Mouse (Mus musculus) left cerebral cortex, adult 9 months (tissue): ENCODE measurements around the gene Gm45233.
"Not testable (repeated sequence)": the region's sequence is repeated elsewhere in the genome, so short reads cannot be mapped to it uniquely, and the experiment has no call there.

Experiments
- DNase-seq, 2 experiments: peaks; one replicate each; pipeline ENCODE4 v3.0.0; 2022; ENCODE audit warnings: low spot score in 2 of 2

The Gm45233 gene

DNA sequence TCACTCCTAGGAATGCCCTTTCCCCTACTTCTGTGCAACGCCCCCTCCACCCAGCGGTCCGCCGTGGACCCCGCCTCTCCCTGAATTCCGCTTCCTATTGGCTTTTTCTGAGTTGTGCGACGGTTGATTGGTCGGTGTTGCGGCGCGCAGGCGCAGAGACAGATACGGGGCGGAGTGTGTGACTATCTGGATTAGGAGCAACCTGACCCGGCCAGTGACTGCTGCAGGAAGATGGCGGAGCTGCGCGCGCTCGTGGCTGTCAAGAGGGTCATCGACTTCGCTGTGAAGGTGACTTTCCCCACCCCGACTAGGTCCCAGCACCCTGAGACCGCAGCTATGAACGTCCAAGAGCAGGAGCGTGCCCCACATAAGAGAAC is at the start of gene Gm45233, which contains the start of gene Etfb:
Gm45233 (plus strand) TSS at position 212 of the 377 bp plus-strand sequence.
Etfb (plus strand) TSS at position 167 of the 377 bp plus-strand sequence.
- peak; percentile 91 to 94 for DNase-seq

DNA sequence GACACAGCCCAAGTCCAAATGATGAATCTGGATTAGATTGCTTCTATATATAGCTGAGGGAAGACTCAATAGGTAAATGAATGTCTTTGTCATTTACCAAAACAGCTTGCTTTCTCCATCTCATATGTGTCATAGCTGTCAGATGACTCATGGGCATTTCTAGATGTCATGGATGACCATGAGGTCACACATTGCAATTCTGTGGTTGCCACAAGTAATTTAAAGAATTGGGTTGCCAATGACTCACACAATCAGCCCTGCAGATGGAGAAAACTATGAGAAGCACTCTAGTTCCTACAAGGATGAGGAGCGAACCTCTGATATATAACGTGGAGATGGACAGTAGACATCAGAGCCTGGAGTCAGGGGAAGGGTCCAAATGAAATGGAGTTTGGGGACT is 44.4 kb upstream of the Gm45233 start:
- no peak for DNase-seq

GRCm38 (mm10) chr7:43402718-43403117 is 41.2 kb upstream of the Gm45233 start:
- DNase-seq, result no peak

DNA sequence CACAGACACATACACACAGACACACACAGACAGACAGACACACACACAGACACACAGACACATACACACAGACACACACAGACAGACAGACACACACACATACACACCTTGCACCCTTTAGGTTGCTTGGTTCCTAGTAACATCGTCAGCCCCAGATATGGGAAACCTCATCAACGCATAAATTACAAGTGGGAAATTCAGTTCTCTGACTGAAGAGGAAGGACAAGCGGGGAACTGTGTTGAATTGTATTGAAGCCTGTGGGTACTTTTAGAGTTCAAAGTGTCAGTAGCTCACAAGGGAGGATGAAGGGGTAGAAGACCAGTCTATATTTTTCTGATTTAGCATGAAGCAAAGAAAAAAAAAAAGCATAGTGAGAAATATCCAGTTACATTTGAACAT is 36.4 kb upstream of the Gm45233 start:
- DNase-seq, result no peak

DNA sequence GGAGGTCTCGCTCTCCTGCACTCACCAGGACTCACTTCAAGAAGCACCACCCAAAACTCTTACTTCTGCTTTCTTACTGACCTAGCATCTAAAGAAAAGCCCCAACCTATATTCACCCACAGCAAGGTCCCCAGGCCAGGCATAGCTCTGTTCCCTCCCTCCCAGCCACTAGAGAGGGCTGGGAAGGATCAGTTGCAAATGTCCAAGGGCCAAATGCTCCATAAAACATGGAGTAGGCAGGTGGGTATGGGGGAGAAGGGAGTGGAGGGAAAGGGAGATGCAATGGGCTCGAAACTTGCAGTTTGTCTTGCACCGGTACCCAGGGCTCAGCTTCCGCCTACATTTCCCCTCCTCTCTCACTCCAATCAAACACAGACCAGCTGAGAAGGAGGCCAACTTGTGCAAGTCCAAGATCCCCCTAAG is 35.8 kb upstream of the Gm45233 start, which contains the start of gene Siglecg:
Siglecg (plus strand) TSS at position 74 of the 423 bp plus-strand sequence.
- no peak for DNase-seq

GRCm38 (mm10) chr7:43409084-43409483 is 34.8 kb upstream of the Gm45233 start:
- no peak for DNase-seq

GRCm38 (mm10) chr7:43411724-43412123 is 32.2 kb upstream of the Gm45233 start:
- not testable (repeated sequence) for DNase-seq

DNA sequence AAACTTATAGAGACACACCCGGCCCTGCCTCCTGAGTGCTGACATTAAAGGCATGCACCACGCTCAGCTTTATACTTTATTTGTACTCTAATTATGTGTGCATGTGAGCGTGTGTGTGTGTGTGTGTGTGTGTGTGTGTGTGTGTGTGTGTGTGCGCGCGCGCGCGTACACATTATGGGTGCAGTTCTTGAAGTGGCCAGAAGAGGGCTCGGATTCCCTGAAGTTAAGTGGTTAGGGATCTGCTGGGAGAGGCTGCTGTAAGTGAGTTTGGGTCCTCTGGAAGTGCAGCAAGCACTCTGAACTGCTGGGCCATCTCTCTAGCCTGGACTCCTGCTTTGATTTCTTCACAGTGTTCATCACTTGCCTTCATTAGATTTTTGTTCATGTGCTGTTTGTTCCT is 26.6 kb upstream of the Gm45233 start:
- DNase-seq, result no peak

GRCm38 (mm10) chr7:43422995-43423617 is 20.8 kb upstream of the Gm45233 start:
- DNase-seq, result peak in 1 of 2 experiments; percentile 85

- DNase-seq, result no peak
Observed at GRCm38 (mm10) chr7:43423991-43424625, 19.8 kb upstream of the Gm45233 start.

DNA sequence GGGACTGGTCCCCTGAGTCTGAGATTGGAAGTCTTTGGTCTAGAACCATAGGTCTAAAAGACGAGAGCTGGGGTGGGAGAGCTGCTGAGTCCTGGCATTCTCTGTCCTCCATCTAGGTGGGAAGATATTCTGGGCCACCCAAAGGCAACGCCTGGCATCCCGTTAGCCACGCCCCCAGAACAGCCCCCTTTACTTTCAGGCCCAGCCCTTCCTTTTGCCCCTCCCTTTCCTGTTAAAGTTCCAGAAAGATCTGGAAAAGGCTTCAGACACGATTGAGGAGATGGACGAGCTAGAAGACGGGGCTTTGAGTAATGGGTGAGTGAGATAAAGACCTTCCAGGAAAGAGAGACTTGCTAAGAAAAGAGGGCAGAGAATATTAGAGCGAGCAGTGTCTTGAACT is 16.5 kb upstream of the Gm45233 start, which contains the start of gene Lim2:
Lim2 (plus strand) TSS at position 265 of the 400 bp plus-strand sequence.
- DNase-seq, result no peak

- no peak for DNase-seq
Observed at GRCm38 (mm10) chr7:43429500-43429899, 14.4 kb upstream of the Gm45233 start.

- DNase-seq, result no peak
Observed at GRCm38 (mm10) chr7:43432891-43433290, 11.0 kb upstream of the Gm45233 start.

DNA sequence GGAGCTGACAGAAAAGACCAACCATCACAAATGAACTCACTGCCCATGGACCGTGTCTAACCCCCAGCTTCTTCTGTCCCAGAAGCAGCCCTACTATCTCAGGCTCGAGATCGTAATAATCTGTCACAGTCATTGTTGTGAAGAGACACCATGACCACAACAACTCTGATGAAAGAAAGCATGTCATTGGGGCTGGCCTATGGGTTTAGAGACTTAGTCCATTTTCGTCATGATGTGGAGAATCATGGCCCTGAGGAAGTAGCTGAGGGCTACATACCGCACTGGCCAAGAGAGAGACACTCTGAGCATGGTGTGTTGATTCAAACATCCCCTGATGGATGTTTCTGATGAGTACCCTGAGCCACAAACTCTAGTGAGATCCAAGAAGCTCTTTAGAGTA is 9.3 kb upstream of the Gm45233 start:
- no peak for DNase-seq

DNA sequence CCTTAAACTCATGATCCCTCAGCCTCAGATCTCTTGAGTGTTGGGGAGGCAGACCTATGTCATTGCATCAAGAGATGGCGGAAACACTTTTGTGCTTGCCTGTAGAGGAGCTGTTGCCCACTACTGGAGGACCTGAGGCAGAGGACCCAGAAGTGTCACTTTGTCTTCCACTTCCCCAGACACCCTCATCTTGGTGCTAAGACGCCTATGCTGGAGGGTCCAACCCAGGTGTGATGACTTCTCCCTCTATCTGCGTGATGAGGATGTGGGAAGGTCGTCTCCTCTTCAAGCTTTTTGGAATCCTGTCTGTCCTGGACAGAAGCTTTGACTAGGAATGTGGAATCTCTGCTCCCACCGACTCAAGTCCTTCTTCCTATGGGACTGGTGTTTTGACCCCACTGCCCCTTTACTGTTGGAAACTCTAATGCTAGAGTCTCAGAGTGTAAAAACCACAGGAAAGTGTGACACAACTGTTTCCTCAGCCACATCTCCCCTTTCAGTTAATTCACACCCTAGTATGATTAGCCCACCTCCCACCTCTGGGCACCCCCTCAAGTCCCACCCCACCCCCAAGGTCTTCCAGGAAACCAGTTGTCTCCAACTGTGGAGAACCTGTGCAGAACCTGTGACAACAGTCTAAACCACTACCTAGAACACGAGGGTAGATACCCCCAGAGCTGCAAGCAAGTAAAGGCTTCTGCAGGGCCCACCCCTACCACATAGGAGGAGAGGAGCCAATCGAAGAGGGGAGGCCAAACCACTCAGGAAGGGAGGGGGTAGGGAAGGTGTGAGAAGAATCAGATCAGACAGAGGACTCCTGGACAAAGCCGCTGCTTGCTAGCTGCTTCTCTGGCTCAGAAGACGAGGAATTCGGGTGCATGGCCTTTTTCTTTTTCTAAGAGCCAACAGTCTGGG is 7.3 kb upstream of the Gm45233 start, which contains the start of gene Nkg7:
Nkg7 (plus strand) TSS at position 733 of the 915 bp plus-strand sequence.
- no peak for DNase-seq

GRCm38 (mm10) chr7:43438611-43439010 is 5.3 kb upstream of the Gm45233 start:
- no peak for DNase-seq

DNA sequence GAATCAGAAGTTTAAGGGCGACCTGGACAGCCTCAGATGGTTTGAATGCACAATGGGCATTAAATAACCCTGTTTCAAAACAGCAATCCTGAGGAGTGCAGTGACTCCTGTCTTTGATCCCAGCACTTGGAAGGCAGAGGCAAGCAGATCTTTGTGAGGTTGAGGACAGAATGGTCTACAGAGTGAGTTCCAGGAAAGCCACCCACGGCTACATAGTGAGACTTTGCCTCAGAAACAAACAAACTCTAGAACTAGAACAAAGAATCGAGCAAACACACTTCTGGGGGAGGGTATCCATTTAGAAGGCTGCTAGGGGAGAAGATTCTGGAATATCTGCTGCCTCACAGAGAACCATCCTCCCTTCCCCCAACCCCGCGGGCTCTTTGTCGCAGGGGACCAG is 3.4 kb upstream of the Gm45233 start, which contains the start of gene Cldnd2:
Cldnd2 (plus strand) TSS at position 301 of the 400 bp plus-strand sequence.
- DNase-seq, result no peak

DNA sequence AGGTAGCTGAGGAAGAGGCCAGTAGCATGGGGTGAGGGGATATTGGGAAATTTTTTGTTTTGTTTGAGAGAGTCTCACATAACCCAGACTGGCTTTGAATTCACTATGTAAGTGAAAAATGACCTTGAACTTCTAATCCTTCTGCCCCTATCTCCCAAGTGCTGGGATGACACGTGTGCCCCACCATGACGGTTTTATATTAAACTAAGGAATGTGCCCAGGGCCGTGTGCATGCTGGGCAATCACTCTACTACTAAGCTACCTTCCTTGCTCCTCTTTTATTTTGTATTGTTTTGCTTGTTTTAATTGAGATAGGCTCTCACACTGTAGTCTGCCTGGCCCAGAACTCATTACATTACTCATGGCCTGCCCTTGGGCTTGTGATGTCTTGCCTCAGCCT is 2.9 kb upstream of the Gm45233 start:
- no peak for DNase-seq

DNA sequence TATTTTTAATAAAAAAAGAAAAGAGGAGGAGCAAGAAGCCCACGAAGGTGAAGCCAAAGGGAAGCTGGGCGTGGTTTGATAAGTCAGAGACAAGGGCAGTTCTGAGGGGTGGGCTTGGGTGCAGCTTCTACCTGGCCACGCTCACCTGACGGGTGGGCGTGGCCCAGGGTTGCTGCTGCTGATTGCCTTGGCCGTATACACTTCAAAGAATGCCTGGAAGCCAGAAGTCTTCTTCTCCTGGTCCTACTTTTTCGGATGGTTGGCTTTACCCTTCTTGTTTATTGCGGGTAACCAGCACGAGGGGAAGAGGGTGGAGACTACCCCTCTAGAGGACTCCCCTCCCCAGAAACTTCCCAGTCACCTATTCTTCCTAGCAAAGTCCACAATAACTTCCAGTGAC is 1.2 kb upstream of the Gm45233 start:
- DNase-seq, result no peak

- DNase-seq, result peak; percentile 40 to 74
Observed at GRCm38 (mm10) chr7:43443126-43443916, 607 bp upstream of the Gm45233 start.

DNA sequence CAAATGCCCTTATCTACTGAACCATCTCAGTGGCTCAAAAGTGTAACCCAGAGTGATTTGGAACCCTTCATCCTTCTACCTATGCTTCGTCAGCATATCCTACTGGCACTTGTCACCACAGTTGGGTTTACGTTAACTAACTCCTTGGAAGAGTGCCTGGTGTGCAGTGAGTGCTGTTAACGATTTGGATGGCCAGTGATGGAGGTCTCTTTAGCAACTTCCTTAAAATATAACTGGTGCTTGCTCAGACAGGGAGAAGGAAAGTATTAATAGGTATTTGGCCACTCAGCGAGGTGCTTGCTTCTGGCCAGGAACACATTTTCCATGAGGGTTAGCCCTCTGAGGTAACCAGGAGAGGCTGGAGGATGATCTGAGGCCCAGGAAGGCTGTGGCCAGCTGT is 3.9 kb downstream of the Gm45233 start:
- no peak for DNase-seq
